Mouse (Mus musculus): ENCODE measurements around the gene Myo18a.

Myo18a gene

DNA sequence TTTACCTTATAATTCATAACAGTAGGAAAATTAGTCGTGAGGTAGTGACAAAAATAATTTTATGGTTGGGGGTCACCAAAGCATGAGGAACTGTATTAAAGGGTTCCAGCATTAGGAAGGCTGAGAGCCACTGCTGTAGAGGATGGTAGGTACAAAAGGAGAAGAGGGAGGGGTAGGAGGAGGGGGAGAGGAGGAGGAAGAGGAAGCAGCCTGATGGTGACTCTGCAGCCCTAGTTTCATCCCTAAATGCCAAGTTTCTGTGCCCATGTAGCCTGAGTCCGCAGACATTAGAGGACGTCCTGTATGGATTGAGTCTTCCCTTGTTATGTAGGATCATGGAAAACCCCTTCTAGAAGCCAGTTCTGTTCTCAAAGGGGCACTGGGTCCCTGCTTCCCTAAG, 110.1 kb downstream of the Myo18a start:
- no peak for DNase-seq

GRCm38 (mm10) chr11:77874685-77875231, 111.7 kb downstream of the Myo18a start:
- no peak for DNase-seq

DNA sequence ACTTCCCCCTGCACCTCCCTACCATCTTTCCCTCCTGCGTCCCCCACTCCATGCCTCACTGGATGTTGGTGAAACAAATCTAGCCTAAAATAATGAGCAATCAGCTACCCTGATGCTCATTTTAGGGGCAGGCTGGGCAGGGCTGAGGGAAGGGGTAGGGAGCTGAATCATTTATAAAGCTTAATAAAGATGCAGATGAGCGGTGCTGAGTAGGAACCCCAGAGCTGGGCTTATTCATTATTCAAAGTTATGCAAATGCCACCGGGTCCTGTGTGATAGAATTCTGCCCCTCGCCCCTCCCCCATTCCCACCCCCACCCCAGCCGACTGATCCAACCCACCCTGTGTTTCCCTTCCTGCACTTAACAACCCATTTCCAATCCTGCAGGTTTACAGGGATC, 112.2 kb downstream of the Myo18a start:
- DNase-seq = no peak

DNA sequence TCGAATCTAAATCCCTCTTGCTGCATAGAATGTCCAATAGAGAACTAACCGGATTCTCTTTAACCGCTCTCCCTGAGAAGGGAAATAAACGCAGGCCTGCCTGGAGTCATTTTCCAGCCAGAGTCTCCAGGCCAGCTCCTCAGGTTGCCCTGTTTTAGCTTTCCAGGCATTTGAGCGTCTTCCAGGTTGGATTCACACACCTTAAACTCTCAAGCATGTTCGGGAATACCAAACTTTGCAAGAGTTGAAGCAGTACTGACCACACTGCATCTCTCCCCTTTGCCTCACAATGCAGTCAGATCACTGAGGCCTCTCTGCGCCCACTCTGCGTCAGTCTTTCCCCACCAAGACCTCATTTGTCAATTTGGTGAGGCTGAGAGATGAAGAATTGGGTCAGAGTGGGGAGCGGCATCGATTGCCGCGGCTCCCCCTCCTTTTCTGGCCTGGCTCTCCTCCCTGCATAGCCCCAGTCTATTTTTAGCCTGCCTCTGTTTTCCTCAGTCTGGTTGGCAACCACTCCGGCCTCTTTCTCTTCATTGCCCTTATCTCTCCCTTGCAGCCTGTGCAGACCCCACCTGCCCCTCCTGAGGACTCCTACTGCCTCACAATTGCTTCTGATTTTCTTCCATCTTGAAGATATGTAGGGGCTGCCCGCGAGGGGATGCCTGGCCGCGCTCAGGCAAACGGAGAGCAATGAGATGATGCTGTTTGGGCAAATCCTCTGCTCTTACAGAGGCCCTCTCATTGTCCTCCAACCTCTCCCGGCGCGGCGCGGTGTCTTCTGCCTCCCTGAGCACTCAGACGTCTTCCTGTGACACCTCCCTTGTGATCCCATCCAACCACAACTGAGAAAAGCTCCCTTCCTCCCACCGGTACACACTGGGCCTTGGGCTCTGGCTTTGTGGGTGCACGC, 113.1 kb downstream of the Myo18a start:
- no peak for DNase-seq

DNA sequence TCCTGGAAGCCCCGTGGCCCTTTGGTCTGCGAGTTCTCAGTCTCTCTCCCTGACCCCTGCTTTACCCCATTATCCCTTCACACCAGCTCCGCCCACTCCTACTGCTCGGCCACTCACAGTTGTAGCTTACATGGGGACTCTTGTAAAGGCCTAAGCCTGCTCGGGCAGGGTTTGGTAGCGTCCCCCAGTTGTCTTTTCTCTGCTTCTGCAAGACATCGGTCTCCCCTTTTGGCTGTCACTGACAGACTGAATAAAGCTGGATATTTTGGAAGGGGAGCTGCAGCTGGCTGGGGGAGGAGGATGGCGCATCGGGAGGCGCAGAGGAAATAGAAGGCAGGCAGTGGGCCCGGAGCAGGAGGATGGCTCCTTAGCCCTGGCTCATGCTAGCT, 113.7 kb downstream of the Myo18a start:
- DNase-seq = no peak

GRCm38 (mm10) chr11:77884524-77885245, 121.6 kb downstream of the Myo18a start:
- no peak for DNase-seq

DNA sequence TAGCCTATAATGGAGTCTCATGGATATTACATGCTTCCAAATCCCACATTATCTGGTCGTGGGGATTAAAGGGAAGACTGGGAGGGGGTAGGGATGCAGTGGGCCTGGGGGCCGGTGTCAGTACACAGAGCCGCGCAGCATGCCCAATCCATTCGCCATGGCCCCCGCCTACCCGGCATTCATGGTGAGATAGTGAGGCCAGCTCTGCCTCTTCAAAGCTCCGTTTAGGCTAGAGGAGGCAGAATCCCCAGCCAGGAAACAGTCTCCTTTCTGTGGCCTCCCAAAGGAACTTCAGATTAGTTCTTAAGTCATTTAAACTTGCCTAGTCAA, 122.2 kb downstream of the Myo18a start:
- no peak for DNase-seq

- peak; percentile 48 to 55 for DNase-seq
Observed at GRCm38 (mm10) chr11:77887373-77887960, 124.4 kb downstream of the Myo18a start.

- no peak for DNase-seq
Observed at GRCm38 (mm10) chr11:77888846-77889245, 125.8 kb downstream of the Myo18a start.

GRCm38 (mm10) chr11:77889484-77889883, 126.4 kb downstream of the Myo18a start:
- DNase-seq = no peak

DNA sequence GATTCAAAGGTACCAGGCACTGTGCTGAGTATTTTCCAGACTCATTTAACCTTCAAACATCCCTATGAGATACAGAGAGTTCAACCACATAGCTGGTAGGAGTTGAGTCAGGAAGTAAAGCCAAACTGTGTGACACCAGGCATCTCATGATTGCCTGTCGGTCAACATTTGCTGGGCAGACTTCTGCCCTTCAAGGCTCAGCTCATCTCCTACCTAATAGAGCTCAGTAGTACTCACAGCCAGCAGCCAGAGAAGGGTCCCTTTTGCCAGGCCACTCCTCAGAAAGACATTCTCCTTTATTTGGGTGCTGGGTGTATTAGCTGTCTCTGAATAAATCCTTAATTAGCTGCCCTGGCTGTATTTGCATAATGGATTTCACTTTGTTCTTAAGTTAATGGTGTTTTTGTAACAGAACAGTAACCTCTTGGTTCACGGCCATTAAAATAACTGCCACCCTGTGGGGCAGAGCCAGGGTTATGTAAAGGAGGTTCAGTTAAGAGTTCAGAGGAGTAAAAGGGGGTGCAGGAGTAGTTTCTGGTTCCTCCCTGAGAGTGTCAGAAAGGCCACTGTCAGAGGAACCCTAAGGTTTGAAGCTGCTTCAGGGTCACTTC, 127.7 kb downstream of the Myo18a start:
- no peak for DNase-seq

- DNase-seq = no peak
Observed at GRCm38 (mm10) chr11:77892883-77893282, 129.8 kb downstream of the Myo18a start.

- no peak for DNase-seq
Observed at GRCm38 (mm10) chr11:77893283-77893682, 130.2 kb downstream of the Myo18a start.

GRCm38 (mm10) chr11:77893787-77894718, 131.0 kb downstream of the Myo18a start, which contains the start of gene Pipox:
Gene Pipox (minus strand): TSS chr11:77894096.
- DNase-seq = peak; percentile 43 to 47

GRCm38 (mm10) chr11:77894967-77895366, 131.9 kb downstream of the Myo18a start:
- DNase-seq = no peak

- no peak for DNase-seq
Observed at GRCm38 (mm10) chr11:77896011-77896410, 133.0 kb downstream of the Myo18a start.

DNA sequence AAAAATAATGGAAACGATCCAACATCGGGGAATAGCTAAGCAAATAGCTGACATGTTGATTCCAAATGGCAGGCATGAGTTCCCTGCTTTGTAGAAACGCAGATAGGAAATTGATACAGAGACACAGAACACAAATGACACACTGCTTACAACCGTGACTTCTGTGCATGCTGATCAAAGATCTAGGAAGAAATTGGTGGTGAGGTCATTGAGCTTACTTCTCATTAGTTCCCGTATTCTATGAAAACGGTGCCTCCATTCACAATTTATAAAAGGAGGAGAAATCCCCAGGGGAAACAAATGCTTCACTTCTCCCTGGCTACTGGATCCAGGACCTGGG, 133.4 kb downstream of the Myo18a start:
- no peak for DNase-seq

DNA sequence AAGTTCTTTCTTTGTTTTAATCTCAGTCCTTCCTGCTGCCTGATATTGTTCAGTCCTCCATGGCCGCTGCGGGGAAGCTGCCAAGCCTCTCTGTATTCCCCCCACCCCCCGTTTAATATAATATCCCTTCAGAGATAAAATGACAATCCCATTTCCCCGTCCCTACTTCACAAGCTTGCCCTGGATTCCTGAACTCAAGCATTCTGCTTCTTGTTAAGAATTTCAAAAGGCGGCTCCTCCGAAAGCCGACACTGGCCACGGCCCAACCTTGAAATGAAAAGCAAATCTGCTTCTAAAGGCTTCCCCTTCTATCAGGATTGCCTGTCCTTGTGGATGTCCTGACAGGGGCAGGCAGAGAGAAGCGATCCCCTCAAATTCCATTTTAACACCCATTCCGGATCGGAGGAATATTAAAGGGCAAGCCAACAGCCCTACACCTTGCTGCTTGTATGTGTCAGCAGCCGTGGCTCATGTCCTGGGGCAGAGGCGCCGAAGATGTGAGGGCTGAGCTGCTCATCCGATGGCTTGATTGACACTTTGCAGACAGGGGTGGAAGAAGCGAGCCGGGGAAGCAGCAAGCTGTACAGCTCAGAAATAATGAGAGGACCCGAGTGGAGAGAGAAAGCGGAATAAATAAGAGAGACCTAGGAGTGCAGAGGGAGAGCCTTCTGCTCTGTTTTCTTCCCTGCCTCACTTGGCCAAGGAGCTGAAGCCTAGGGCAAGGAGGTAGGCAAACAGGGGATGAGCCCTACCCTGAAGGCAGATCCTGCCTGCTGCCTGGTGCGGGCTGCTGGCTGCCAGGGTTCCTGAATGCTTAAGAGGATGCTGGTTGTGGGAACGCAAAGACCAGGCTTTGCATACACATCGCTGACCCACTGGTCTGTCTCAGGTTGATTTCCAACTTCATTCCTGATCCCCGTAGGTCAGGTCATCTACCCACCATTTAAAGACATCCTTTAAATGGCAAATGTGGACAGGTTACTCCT, 134.1 kb downstream of the Myo18a start:
- no peak for DNase-seq

DNA sequence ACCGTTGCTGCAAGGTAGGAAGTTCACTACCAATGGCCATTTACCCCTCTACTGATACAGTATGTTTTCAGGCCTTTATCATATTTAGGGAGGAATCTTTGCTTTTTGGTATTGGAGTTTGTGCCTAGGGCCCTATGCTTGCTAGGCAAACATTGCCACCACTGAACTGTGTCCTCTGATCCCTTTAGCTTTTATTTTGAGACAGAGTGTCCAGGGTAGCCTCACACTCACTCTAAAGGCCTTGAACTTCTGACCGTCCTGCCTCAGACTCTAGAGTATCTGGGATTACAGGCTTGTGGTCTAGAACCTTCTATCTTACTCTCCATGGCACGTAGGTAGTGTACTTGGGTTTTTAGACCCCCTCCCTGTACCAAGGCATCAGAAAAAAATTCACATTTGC, 137.1 kb downstream of the Myo18a start:
- no peak for DNase-seq

DNA sequence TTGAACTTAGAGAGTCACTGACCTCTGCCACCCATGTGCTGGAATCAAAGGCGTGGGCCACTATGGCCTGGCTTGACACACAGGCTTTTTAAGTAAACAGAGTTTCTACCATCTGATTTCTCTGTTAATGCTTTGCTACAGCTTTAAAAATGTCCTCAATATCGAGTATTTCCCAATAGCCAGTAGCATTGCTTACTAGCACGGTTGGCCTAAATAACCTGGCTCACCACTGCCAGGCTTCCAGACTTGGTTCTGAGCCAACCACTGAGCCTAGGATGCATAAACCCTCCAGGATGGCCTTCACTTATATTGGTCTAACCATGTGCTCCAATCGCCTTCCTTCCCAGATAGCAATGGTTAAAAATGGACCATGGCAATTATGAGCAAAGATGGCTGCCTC, 137.7 kb downstream of the Myo18a start:
- no peak for DNase-seq

GRCm38 (mm10) chr11:77901366-77901765, 138.3 kb downstream of the Myo18a start:
- no peak for DNase-seq

All from spleen, adult 18-20 months (tissue).